Mouse (Mus musculus) neutrophil, adult 83 days (primary cell): ENCODE data around the gene Ppp1r3e. TPM values are rescaled to one million over a fixed set of nuclear protein-coding genes. Genes with fewer than 3 reads are reported as not detected.

Source experiments
- total RNA-seq, 2 experiments: library from RNA; stranded (reverse); gene quantifications; one replicate each; pipeline ENCODE4 v1.2.4; 2023

Gene Ppp1r3e
- 1 to 10 TPM; 1.7 to 2.5 TPM for total RNA-seq

GRCm38 (mm10) chr14:54877048-54877715 is at the start of gene Ppp1r3e:
Gene Ppp1r3e, minus strand, starts transcription at chr14:54877550.

GRCm38 (mm10) chr14:54925349-54926342 is 48.3 kb upstream of the Ppp1r3e start, which contains the start of gene Efs:
Gene Efs, minus strand, starts transcription at chr14:54926126.

GRCm38 (mm10) chr14:54912886-54913285 is 35.5 kb upstream of the Ppp1r3e start, which contains the start of gene Slc22a17:
Gene Slc22a17, minus strand, starts transcription at chr14:54913132.

GRCm38 (mm10) chr14:54892200-54892599 is 14.8 kb upstream of the Ppp1r3e start, which contains the start of gene Pabpn1:
Gene Pabpn1, plus strand, starts transcription at chr14:54892500.

GRCm38 (mm10) chr14:54883154-54884021 is 6.0 kb upstream of the Ppp1r3e start, which contains the start of the genes Bcl2l2 and Gm20521:
Gene Bcl2l2, plus strand, starts transcription at chr14:54883377.
Gene Gm20521, plus strand, starts transcription at chr14:54883441.

GRCm38 (mm10) chr14:54870861-54871260 is 6.5 kb downstream of the Ppp1r3e start, which contains the start of gene Homez:
Gene Homez, minus strand, starts transcription at chr14:54870961.

Other genes starting within 250 kb of the Ppp1r3e start
- gene Gm17606, start 236.6 kb downstream of the Ppp1r3e start, total RNA-seq = not detected
- gene Cdh24, start 236.2 kb downstream of the Ppp1r3e start, total RNA-seq = 1 to 10 TPM; 1.9 to 3.7 TPM
- gene 1700123O20Rik, start 191.3 kb downstream of the Ppp1r3e start, total RNA-seq = 10 to 100 TPM; 29.0 to 31.1 TPM
- gene Acin1, start 190.6 kb downstream of the Ppp1r3e start, total RNA-seq = 100 to 1,000 TPM; 245 to 254 TPM
- under 1 TPM; 0.40 to 0.70 TPM for gene Gm29776, start 178.7 kb downstream of the Ppp1r3e start, total RNA-seq
- gene Cebpe, start 165.4 kb downstream of the Ppp1r3e start, total RNA-seq = 100 to 1,000 TPM; 181 to 183 TPM
- 1 to 10 TPM; 5.0 to 5.1 TPM for gene Slc7a8, start 95.6 kb downstream of the Ppp1r3e start, total RNA-seq
- not detected for gene Rnf212b, start 63.4 kb downstream of the Ppp1r3e start, total RNA-seq
- 10 to 100 TPM in 1 of 2 experiments, 1 to 10 TPM in 1; 8.7 to 10.9 TPM for gene Homez, start 6.6 kb downstream of the Ppp1r3e start, total RNA-seq
- gene Bcl2l2, start 5.8 kb upstream of the Ppp1r3e start, total RNA-seq = 1 to 10 TPM; 6.6 to 8.1 TPM
- 1 to 10 TPM in 1 of 2 experiments, under 1 TPM in 1; 0.85 to 1.5 TPM for gene Gm20521, start 5.9 kb upstream of the Ppp1r3e start, total RNA-seq
- gene Pabpn1, start 14.9 kb upstream of the Ppp1r3e start, total RNA-seq = 100 to 1,000 TPM; 136 to 145 TPM
- gene Slc22a17, start 35.6 kb upstream of the Ppp1r3e start, total RNA-seq = under 1 TPM; 0.55 to 0.57 TPM
- under 1 TPM in 1 of 2 experiments, not detected in 1; 0.33 TPM for gene Efs, start 48.6 kb upstream of the Ppp1r3e start, total RNA-seq
- not detected for gene Il25, start 55.1 kb upstream of the Ppp1r3e start, total RNA-seq
- gene Cmtm5, start 58.7 kb upstream of the Ppp1r3e start, total RNA-seq = not detected
- gene Myh6, start 89.4 kb upstream of the Ppp1r3e start, total RNA-seq = not detected
- not detected for gene Gm17428, start 99.4 kb upstream of the Ppp1r3e start, total RNA-seq
- gene Myh7, start 117.1 kb upstream of the Ppp1r3e start, total RNA-seq = not detected
- gene Ngdn, start 137.9 kb upstream of the Ppp1r3e start, total RNA-seq = 10 to 100 TPM; 35.4 to 38.4 TPM
- gene Zfhx2, start 214.8 kb upstream of the Ppp1r3e start, total RNA-seq = 1 to 10 TPM; 1.7 to 2.1 TPM
- 1 to 10 TPM; 2.8 to 3.8 TPM for gene Thtpa, start 217.2 kb upstream of the Ppp1r3e start, total RNA-seq
- gene Ap1g2, start 229.0 kb upstream of the Ppp1r3e start, total RNA-seq = 10 to 100 TPM; 37.1 to 42.6 TPM
- gene Jph4, start 239.4 kb upstream of the Ppp1r3e start, total RNA-seq = not detected